Mouse (Mus musculus) kidney, postnatal 0 days (tissue): ENCODE results near the gene Slc22a12. TPM values are rescaled to one million over a fixed set of nuclear protein-coding genes. Genes with fewer than 3 reads are reported as not detected.
A peak's percentile ranks its signal among the peaks of the same experiment; 100 is the strongest.

Experiments
- ATAC-seq: fragments of 200-750 bp; cut with Nextera tagmentation; replicated peaks from 2 replicates; pipeline ENCODE4 v1.8.0; 2017; ENCODE audit warnings: low read depth, moderate number of reproducible peaks, moderate TSS enrichment, moderate library complexity; ENCODE audit not compliant: low FRiP score
- DNase-seq: peaks from one replicate; pipeline ENCODE4 v3.0.0-alpha.2; 2016; ENCODE audit warnings: low spot score
- H3K27ac ChIP-seq: fragments of 300-500 bp; sonication (generic); 2 replicates; pipeline ENCODE4 v1.5.1; 2014; ENCODE audit warnings: mild to moderate bottlenecking
- H3K27me3 ChIP-seq: fragments of 300-500 bp; sonication (generic); 2 replicates; pipeline ENCODE4 v1.6.1; 2014; ENCODE audit warnings: low read length, mixed read lengths; ENCODE audit not compliant: insufficient read depth
- H3K36me3 ChIP-seq: fragments of 300-500 bp; sonication (generic); 2 replicates; pipeline ENCODE4 v1.6.1; 2014; ENCODE audit warnings: low read length, mixed read lengths; ENCODE audit not compliant: insufficient read depth
- H3K4me1 ChIP-seq: fragments of 300-500 bp; sonication (generic); replicated peaks from 2 replicates; pipeline ENCODE4 v1.6.1; 2014; ENCODE audit warnings: antibody characterized with exemption, low read length, mixed read lengths; ENCODE audit not compliant: insufficient read depth
- H3K4me2 ChIP-seq: fragments of 300-500 bp; sonication (generic); 2 replicates; pipeline ENCODE4 v1.6.1; 2014; ENCODE audit warnings: mild to moderate bottlenecking, low read length, moderate library complexity, mixed read lengths
- H3K4me3 ChIP-seq: fragments of 300-500 bp; sonication (generic); replicated peaks from 2 replicates; pipeline ENCODE4 v1.5.1; 2014; ENCODE audit warnings: low read depth, low read length
- H3K9ac ChIP-seq: fragments of 300-500 bp; sonication (generic); 2 replicates; pipeline ENCODE4 v1.6.1; 2014; ENCODE audit warnings: low read depth, low read length
- H3K9me3 ChIP-seq: fragments of 300-500 bp; sonication (generic); replicated peaks from 2 replicates; pipeline ENCODE4 v1.6.1; 2016; ENCODE audit warnings: low read length, inconsistent platforms, mixed read lengths
- CTCF ChIP-seq: IDR thresholded peaks from 2 replicates; pipeline ENCODE4 v1.5.1; 2016; ENCODE audit warnings: antibody characterized with exemption, low read depth, mild to moderate bottlenecking, moderate library complexity
- WGBS: fragments of 180-500 bp; shearing (Covaris S2); extraction: QIAGEN DNeasy Blood & Tissue Kit; methylation state at CpG from one replicate; pipeline ENCODE4 v1.1.7; 2014; 5-methylcytosine and 5-hydroxymethylcytosine counted together
- polyA plus RNA-seq: library from polyadenylated mRNA; unstranded; fragments of >200 nt; fragmentation: Nextera tagmentation; extraction: Ambion mirVana; gene quantifications from 2 replicates; pipeline ENCODE4 v1.2.1, GENCODE M21; 2015

Slc22a12 gene
- polyA plus RNA-seq, 1 experiment from 2014 or later, result 21.8 TPM

GRCm38 (mm10) chr19:6503926-6504655 lies 38.7 kb downstream of the Slc22a12 start:
- no peak overlapping the region for H3K9ac ChIP-seq
- whole genome bisulfite sequencing, result 19% methylated on average over 16 of the region's 16 CpGs
- H3K27me3 ChIP-seq, result peaks cover 26% of the 10 kb centered on the region
- no peak overlapping the region for H3K4me3 ChIP-seq
- peaks cover 12% of the 10 kb centered on the region; the same call in 1 of the 2 replicates for H3K4me1 ChIP-seq
- no peak overlapping the region for H3K4me2 ChIP-seq
- no peaks in the 10 kb centered on the region for H3K9me3 ChIP-seq
- no peak overlapping the region for H3K27ac ChIP-seq
- H3K36me3 ChIP-seq, result no peaks in the 10 kb centered on the region
- ATAC-seq (no peak), DNase-seq (no peak)
- TF ChIP-seq CTCF, result no peak

GRCm38 (mm10) chr19:6502543-6503319 lies 40.1 kb downstream of the Slc22a12 start:
- 4% methylated on average over 20 of the region's 20 CpGs for WGBS
- TF ChIP-seq CTCF, result no peak
- H3K4me1 ChIP-seq, result peaks cover 17% of the 10 kb centered on the region; the same call in 1 of the 2 replicates
- H3K27me3 ChIP-seq, result peaks cover 39% of the 10 kb centered on the region
- peak; percentile 90 for DNase-seq
- ATAC-seq, result no peak
- H3K4me2 ChIP-seq, result peak overlapping the region; percentile 71
- no peaks in the 10 kb centered on the region for H3K36me3 ChIP-seq
- no peak overlapping the region for H3K9ac ChIP-seq
- no peak overlapping the region for H3K27ac ChIP-seq
- no peaks in the 10 kb centered on the region for H3K9me3 ChIP-seq
- peak overlapping the region; percentile 20 for H3K4me3 ChIP-seq

GRCm38 (mm10) chr19:6502035-6502541 lies 40.7 kb downstream of the Slc22a12 start:
- WGBS, result under 1% methylated on average over 25 of the region's 25 CpGs
- Histone ChIP-seq H3K27me3 (peaks cover 40% of the 10 kb centered on the region), H3K9ac (no peak overlapping the region), H3K36me3 (no peaks in the 10 kb centered on the region), H3K4me3 (peak overlapping the region; percentile 20), H3K27ac (no peak overlapping the region), H3K4me2 (peak overlapping the region; percentile 71), H3K9me3 (no peaks in the 10 kb centered on the region), H3K4me1 (peaks cover 18% of the 10 kb centered on the region; the same call in 1 of the 2 replicates)
- no peak for TF ChIP-seq CTCF
- ATAC-seq (peak; percentile 23; the same call in 1 of the 2 replicates), DNase-seq (peak; percentile 50)

GRCm38 (mm10) chr19:6500636-6501025 lies 42.2 kb downstream of the Slc22a12 start:
- Histone ChIP-seq H3K27me3 (peaks cover 49% of the 10 kb centered on the region), H3K4me1 (peaks cover 18% of the 10 kb centered on the region; the same call in 1 of the 2 replicates), H3K9ac (no peak overlapping the region), H3K27ac (no peak overlapping the region), H3K36me3 (no peaks in the 10 kb centered on the region), H3K4me2 (no peak overlapping the region), H3K4me3 (no peak overlapping the region), H3K9me3 (no peaks in the 10 kb centered on the region)
- TF ChIP-seq CTCF, result no peak
- ATAC-seq (no peak), DNase-seq (no peak)
- WGBS, result 39% methylated on average over 2 of the region's 2 CpGs

GRCm38 (mm10) chr19:6499860-6500635 lies 42.8 kb downstream of the Slc22a12 start:
- Histone ChIP-seq H3K4me3 (no peak overlapping the region), H3K9ac (no peak overlapping the region), H3K36me3 (no peaks in the 10 kb centered on the region), H3K4me1 (peaks cover 18% of the 10 kb centered on the region; the same call in 1 of the 2 replicates), H3K4me2 (no peak overlapping the region), H3K9me3 (no peaks in the 10 kb centered on the region), H3K27ac (no peak overlapping the region), H3K27me3 (peaks cover 55% of the 10 kb centered on the region)
- no peak for TF ChIP-seq CTCF
- 59% methylated on average over 6 of the region's 6 CpGs for WGBS
- ATAC-seq (no peak), DNase-seq (no peak)
